Mouse (Mus musculus) heart, embryonic 15.5 days (tissue): ENCODE results near the gene Abl2. TPM values are rescaled to one million over a fixed set of nuclear protein-coding genes. Genes with fewer than 3 reads are reported as not detected.
"Not testable (repeated sequence)": the region's sequence is repeated elsewhere in the genome, so short reads cannot be mapped to it uniquely, and the experiment has no call there.

Source experiments
- ATAC-seq: fragments of 200-750 bp; cut with Nextera tagmentation; replicated peaks from 2 replicates; pipeline ENCODE4 v1.8.0; 2017; ENCODE audit warnings: low read depth, moderate TSS enrichment; ENCODE audit not compliant: insufficient number of reproducible peaks, insufficient read depth, low FRiP score
- H3K27ac ChIP-seq: fragments of 300-500 bp; sonication (generic); 2 replicates; pipeline ENCODE4 v1.5.1; 2015; ENCODE audit warnings: mild to moderate bottlenecking, inconsistent platforms
- H3K27me3 ChIP-seq: fragments of 300-500 bp; sonication (generic); 2 replicates; pipeline ENCODE4 v1.6.1; 2015; ENCODE audit warnings: inconsistent platforms
- H3K36me3 ChIP-seq: fragments of 300-500 bp; sonication (generic); 2 replicates; pipeline ENCODE4 v1.6.1; 2015; ENCODE audit warnings: mild to moderate bottlenecking, inconsistent platforms
- H3K4me1 ChIP-seq: fragments of 300-500 bp; sonication (generic); replicated peaks from 2 replicates; pipeline ENCODE4 v1.6.1; 2015; ENCODE audit warnings: inconsistent platforms
- H3K4me2 ChIP-seq: fragments of 300-500 bp; sonication (generic); 2 replicates; pipeline ENCODE4 v1.6.1; 2015; ENCODE audit warnings: inconsistent platforms, mild to moderate bottlenecking, moderate library complexity
- H3K4me3 ChIP-seq: fragments of 300-500 bp; sonication (generic); 2 replicates; pipeline ENCODE4 v1.5.1; 2015; ENCODE audit warnings: mild to moderate bottlenecking, inconsistent platforms
- H3K9ac ChIP-seq: fragments of 300-500 bp; sonication (generic); 2 replicates; pipeline ENCODE4 v1.6.1; 2015; ENCODE audit warnings: mild to moderate bottlenecking, inconsistent platforms
- H3K9me3 ChIP-seq: fragments of 300-500 bp; sonication (generic); replicated peaks from 2 replicates; pipeline ENCODE4 v1.6.1; 2016; ENCODE audit warnings: inconsistent platforms
- WGBS: fragments of 180-500 bp; shearing (Covaris S2); methylation state at CpG from one replicate; pipeline ENCODE4 v1.1.7; 2015; ENCODE audit warnings: mixed read lengths; 5-methylcytosine and 5-hydroxymethylcytosine counted together
- polyA plus RNA-seq: library from polyadenylated mRNA; unstranded; fragments of >200 nt; fragmentation: Nextera tagmentation; extraction: Ambion mirVana; gene quantifications from 2 replicates; pipeline ENCODE4 v1.2.1, GENCODE M21; 2015

Abl2 gene
- polyA plus RNA-seq, 1 experiment from 2014 or later = 2.8 TPM

- 73% methylated on average over 13 of the region's 13 CpGs for WGBS
- Histone ChIP-seq H3K4me1 (peaks cover 6% of the 10 kb centered on the region), H3K9me3 (no peaks in the 10 kb centered on the region), H3K27me3 (no peaks in the 10 kb centered on the region), H3K4me2 (no peak overlapping the region), H3K36me3 (no peaks in the 10 kb centered on the region), H3K4me3 (no peak overlapping the region), H3K27ac (peak overlapping the region; percentile 50), H3K9ac (no peak overlapping the region)
- ATAC-seq = no peak
Observed at GRCm38 (mm10) chr1:156654735-156655530, 96.3 kb downstream of the Abl2 start.

DNA sequence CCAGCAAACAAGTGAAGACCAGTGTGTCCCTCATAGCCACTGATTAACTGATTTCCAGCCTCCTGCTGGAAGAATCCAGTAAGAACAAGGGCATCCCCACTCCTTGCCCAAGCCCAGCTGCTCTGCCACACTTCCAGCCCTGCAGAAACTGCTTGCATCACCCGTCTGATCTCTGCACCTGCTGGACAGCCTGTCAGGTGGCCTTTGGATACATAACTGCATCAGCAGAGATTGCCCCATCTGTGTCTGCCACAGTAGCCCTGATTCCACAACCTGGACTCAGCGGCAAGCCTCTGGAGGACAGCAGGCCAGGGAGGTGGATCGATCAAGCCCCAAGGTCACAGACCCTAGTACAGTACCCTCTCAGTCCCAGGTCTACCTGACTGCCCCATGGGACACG is 98.9 kb downstream of the Abl2 start:
- Histone ChIP-seq H3K36me3 (no peaks in the 10 kb centered on the region), H3K9ac (no peak overlapping the region), H3K27ac (no peak overlapping the region), H3K27me3 (no peaks in the 10 kb centered on the region), H3K9me3 (no peaks in the 10 kb centered on the region), H3K4me1 (peaks cover 7% of the 10 kb centered on the region), H3K4me3 (no peak overlapping the region), H3K4me2 (no peak overlapping the region)
- no peak for ATAC-seq
- 86% methylated on average over 4 of the region's 4 CpGs for WGBS

DNA sequence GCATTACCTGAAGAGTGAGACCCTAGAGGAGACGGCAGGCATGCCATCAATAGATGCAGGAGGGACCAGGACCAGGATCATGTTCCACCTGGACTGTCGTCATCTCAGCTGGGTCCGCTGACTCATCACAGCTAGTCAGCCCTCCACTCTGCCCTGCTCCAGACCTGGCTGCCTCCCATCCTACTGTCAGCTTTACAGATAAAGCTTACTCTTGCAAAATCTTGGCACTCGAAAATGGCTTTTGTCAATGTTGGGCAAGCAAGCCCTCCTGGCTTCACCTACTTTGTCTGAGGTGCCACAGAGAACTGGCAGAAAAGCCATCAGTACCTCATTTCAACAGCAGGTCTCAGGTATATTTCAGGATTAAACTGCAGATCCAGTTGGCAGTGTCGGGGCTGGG is 100.1 kb downstream of the Abl2 start:
- ATAC-seq = no peak
- 66% methylated on average over 5 of the region's 5 CpGs for WGBS
- no peak overlapping the region for H3K27ac ChIP-seq

DNA sequence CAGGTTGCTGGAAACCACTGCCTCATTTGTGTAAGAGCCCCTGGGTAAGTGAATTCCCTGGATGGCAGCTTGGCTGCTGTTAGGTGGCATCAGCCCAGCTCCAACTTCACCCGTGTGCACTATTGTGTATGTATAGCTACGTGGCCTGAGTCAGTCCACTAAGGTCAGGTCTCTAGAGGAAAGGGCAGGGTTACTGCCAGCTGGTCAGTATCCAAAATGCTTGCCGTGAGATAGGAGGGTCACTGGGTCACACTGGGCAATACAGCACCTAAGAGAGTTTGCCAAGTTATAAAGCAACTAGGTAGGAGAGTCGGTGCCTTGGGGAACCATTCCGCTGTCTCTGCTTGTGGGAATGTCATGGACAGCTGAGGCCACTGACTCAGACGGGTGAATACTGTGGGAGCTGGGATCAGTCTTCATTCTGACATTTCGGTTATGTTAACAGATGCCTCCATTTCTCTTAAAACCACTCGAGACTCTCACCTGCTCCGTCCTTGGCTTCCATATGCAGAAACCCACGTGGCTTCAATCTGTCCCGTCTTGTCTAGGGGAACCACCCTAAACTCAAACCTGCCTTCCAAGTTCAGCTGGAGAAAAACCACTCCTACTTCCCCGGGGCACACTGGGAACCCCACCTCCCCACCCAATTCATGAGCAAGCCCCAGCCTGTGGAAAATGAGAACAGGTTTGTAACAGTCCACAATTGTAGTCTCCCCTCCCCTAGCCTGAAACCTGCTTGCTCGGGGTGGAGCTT is 101.5 kb downstream of the Abl2 start:
- peak; percentile 26; the same call in 1 of the 2 replicates for ATAC-seq
- no peak overlapping the region for H3K4me3 ChIP-seq
- WGBS = 73% methylated on average over 13 of the region's 13 CpGs

More for the DNA sequence above, 100.1 kb downstream of the Abl2 start:
- Histone ChIP-seq H3K9me3 (no peaks in the 10 kb centered on the region), H3K4me1 (peaks cover 7% of the 10 kb centered on the region), H3K27me3 (no peaks in the 10 kb centered on the region), H3K9ac (no peak overlapping the region), H3K36me3 (no peaks in the 10 kb centered on the region), H3K4me2 (no peak overlapping the region), H3K4me3 (no peak overlapping the region)

DNA sequence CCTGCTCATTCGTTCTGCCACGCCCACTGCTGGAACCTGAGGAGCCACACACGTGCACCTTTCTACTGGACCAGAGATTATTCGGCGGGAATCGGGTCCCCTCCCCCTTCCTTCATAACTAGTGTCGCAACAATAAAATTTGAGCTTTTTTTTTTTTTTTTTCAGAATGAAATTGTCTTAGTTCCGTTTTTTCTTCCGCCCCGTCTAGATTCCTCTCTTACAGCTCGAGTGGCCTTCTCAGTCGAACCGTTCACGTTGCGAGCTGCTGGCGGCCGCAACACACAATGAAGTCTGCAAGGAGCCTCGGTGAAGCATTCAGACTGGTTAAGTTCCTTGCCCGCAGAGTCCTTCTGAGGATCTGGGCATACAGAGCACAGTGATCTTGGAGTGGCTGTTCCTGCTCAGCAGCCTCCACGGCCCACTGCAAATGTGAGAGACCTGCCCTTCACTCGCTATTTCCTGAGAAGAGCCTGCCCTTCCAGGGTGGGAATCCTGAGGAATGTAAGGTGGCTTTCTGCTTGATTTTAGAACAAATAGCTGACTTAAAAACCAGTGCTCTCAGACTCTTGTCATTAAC is 102.2 kb downstream of the Abl2 start:
- not testable (repeated sequence) for H3K9ac ChIP-seq, ATAC-seq, H3K36me3 ChIP-seq, H3K9me3 ChIP-seq, H3K27ac ChIP-seq, H3K27me3 ChIP-seq, H3K4me1 ChIP-seq, H3K4me3 ChIP-seq
- peak overlapping the region; percentile 21; the same call in 1 of the 2 replicates for H3K4me2 ChIP-seq
- WGBS = 62% methylated on average over 21 of the region's 21 CpGs

More for the DNA sequence above, 101.5 kb downstream of the Abl2 start:
- Histone ChIP-seq H3K9me3 (no peaks in the 10 kb centered on the region), H3K27ac (no peak overlapping the region), H3K4me1 (peaks cover 7% of the 10 kb centered on the region), H3K4me2 (no peak overlapping the region), H3K36me3 (no peaks in the 10 kb centered on the region), H3K27me3 (no peaks in the 10 kb centered on the region), H3K9ac (no peak overlapping the region)

- H3K9ac ChIP-seq = no peak overlapping the region
- H3K9me3 ChIP-seq = no peaks in the 10 kb centered on the region
- H3K27ac ChIP-seq = no peak overlapping the region
- H3K27me3 ChIP-seq = no peaks in the 10 kb centered on the region
- H3K4me3 ChIP-seq = no peak overlapping the region
- WGBS = 86% methylated on average over 8 of the region's 8 CpGs
- ATAC-seq = no peak
- H3K36me3 ChIP-seq = no peaks in the 10 kb centered on the region
- H3K4me2 ChIP-seq = no peak overlapping the region
- peaks cover 23% of the 10 kb centered on the region for H3K4me1 ChIP-seq
Observed at GRCm38 (mm10) chr1:156665777-156666176, 107.2 kb downstream of the Abl2 start.

DNA sequence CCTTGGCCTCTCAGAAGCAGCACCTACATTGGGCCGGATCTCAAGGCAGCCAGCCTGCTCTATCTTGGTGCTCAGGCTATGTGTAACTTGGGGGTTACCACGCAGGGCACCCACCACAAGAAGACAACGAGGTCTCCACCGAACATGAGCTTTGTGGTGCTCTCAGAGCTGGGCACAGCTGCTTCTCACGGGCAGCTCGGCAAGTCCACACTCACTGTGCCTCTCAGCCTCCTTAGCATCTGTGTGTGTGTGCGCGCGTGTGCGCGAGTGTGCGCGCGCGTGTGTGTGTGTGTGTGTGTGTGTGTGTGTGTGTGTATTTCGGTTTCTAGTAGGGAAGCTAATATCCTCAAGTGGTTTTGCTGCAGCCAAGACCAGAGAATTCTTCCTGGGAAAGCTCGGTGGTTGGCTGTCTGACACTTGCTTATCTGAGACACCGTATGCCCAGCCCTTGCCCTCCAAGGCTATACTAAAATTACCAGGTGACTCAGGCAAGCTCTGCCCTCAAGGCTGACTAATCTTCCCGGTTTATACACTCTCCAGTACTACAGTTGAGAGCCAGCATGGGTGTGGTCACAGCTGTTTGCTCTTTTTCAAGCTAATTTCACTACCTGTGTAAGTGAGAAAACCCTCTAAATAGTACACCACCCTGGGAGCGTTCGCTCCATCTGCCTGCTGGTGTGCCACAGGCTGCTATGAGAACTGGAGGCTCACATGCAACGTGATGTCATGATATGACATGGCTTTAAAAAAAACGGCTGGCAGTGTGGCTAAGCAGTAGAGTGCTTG is 108.7 kb downstream of the Abl2 start:
- no peak overlapping the region for H3K9ac ChIP-seq
- no peaks in the 10 kb centered on the region for H3K36me3 ChIP-seq
- peak overlapping the region; percentile 34 for H3K4me2 ChIP-seq
- peak; percentile 63; the same call in 1 of the 2 replicates for ATAC-seq
- H3K4me1 ChIP-seq = peaks cover 23% of the 10 kb centered on the region
- 63% methylated on average over 23 of the region's 23 CpGs for WGBS
- H3K27me3 ChIP-seq = no peaks in the 10 kb centered on the region
- H3K4me3 ChIP-seq = no peak overlapping the region
- peak overlapping the region; percentile 39 for H3K27ac ChIP-seq
- H3K9me3 ChIP-seq = no peaks in the 10 kb centered on the region

- WGBS = 35% methylated on average over 5 of the region's 5 CpGs
- ATAC-seq = no peak
Observed at GRCm38 (mm10) chr1:156668602-156669001, 110.0 kb downstream of the Abl2 start.

GRCm38 (mm10) chr1:156669208-156669983 is 110.8 kb downstream of the Abl2 start:
- H3K4me3 ChIP-seq = no peak overlapping the region
- no peaks in the 10 kb centered on the region for H3K9me3 ChIP-seq
- H3K36me3 ChIP-seq = no peaks in the 10 kb centered on the region
- H3K4me1 ChIP-seq = peaks cover 30% of the 10 kb centered on the region
- no peak overlapping the region for H3K4me2 ChIP-seq
- H3K9ac ChIP-seq = no peak overlapping the region
- no peaks in the 10 kb centered on the region for H3K27me3 ChIP-seq
- ATAC-seq = no peak
- WGBS = 51% methylated on average over 11 of the region's 11 CpGs
- H3K27ac ChIP-seq = no peak overlapping the region

More at GRCm38 (mm10) chr1:156668602-156669001, 110.0 kb downstream of the Abl2 start:
- H3K27ac ChIP-seq = no peak overlapping the region
- H3K36me3 ChIP-seq = no peaks in the 10 kb centered on the region
- H3K4me1 ChIP-seq = peaks cover 29% of the 10 kb centered on the region
- H3K4me3 ChIP-seq = no peak overlapping the region
- no peaks in the 10 kb centered on the region for H3K9me3 ChIP-seq
- H3K4me2 ChIP-seq = no peak overlapping the region
- no peaks in the 10 kb centered on the region for H3K27me3 ChIP-seq
- no peak overlapping the region for H3K9ac ChIP-seq

- H3K27ac ChIP-seq = no peak overlapping the region
- peaks cover 32% of the 10 kb centered on the region for H3K4me1 ChIP-seq
- H3K36me3 ChIP-seq = no peaks in the 10 kb centered on the region
- H3K4me2 ChIP-seq = no peak overlapping the region
- H3K4me3 ChIP-seq = no peak overlapping the region
- H3K9ac ChIP-seq = no peak overlapping the region
- H3K9me3 ChIP-seq = no peaks in the 10 kb centered on the region
- WGBS = 89% methylated on average over 3 of the region's 3 CpGs
- no peak for ATAC-seq
- H3K27me3 ChIP-seq = no peaks in the 10 kb centered on the region
Observed at GRCm38 (mm10) chr1:156671921-156672320, 113.3 kb downstream of the Abl2 start.
